17 mouse cellular contexts compared by ENCODE assay signal in genomic region chr15:85479919-85480318, GRCm38 (mm10). TPM values are rescaled to one million over a fixed set of nuclear protein-coding genes. Genes with fewer than 3 reads are reported as not detected.
DNase-seq lines count a peak whose midpoint lies in the region; ATAC-seq and TF ChIP-seq lines count a peak whose summit lies in the region.
"Had no signal": no experiment of that assay in that cellular context is flagged by ENCODE, and none has a peak within 500 bp of the region (broad histone marks: within the 10 kb centered on the region; RNA-seq: fewer than 3 reads in every experiment).

No protein-coding gene starts in this region.

- 68% methylated on average over 5 of the region's 5 CpGs for WGBS in hindbrain, embryonic 13.5 days
- 51% methylated on average over 5 of the region's 5 CpGs for WGBS in hindbrain, embryonic 12.5 days
- 30% methylated on average over 5 of the region's 5 CpGs for WGBS in lung, postnatal 0 days
- WGBS in lung, adult 2 months = 35% methylated on average over 5 of the region's 5 CpGs
- 38% methylated on average over 5 of the region's 5 CpGs for WGBS in embryonic facial prominence, embryonic 15.5 days
- 39% methylated on average over 5 of the region's 5 CpGs for WGBS in stomach, embryonic 15.5 days

- ATAC-seq in hindbrain, embryonic 13.5 days (ENCODE audit: low FRiP score) = no peak
- ATAC-seq in hindbrain, embryonic 12.5 days (ENCODE audit: low FRiP score) = no peak
- peak; percentile 80 for ATAC-seq in lung, postnatal 0 days
- no peak for ATAC-seq in embryonic facial prominence, embryonic 15.5 days (ENCODE audit: insufficient number of reproducible peaks, low FRiP score, low TSS enrichment, low read depth)
- peak; percentile 68; the same call in 1 of the 2 replicates for ATAC-seq in stomach, embryonic 15.5 days (ENCODE audit: insufficient read depth, low FRiP score, low read depth)

- TF ChIP-seq CTCF in lung, postnatal 0 days (IDR thresholded peaks at IDR 0.05) = no peak
- no peak for TF ChIP-seq CTCF in lung, adult 2 months (IDR thresholded peaks at IDR 0.05; ENCODE audit: insufficient read depth, low read length)

- DNase-seq in lung, postnatal 0 days (ENCODE audit: low spot score) = peak; percentile 43
- DNase-seq in lung, adult 2 months = no peak
- DNase-seq in embryo, embryonic 10.5 days (ENCODE audit: low spot score) = no peak
- DNase-seq: heart, adult 2 months; right cerebral cortex, postnatal 14 days had no signal

- no peak overlapping the region for H3K4me2 ChIP-seq in hindbrain, embryonic 13.5 days
- H3K4me2 ChIP-seq in hindbrain, embryonic 12.5 days (replicated peaks) = no peak overlapping the region
- no peak overlapping the region for H3K4me2 ChIP-seq in lung, postnatal 0 days (replicated peaks; ENCODE audit: low read depth, low read length)
- no peak overlapping the region for H3K4me2 ChIP-seq in embryonic facial prominence, embryonic 15.5 days (replicated peaks)
- no peak overlapping the region for H3K4me2 ChIP-seq in stomach, embryonic 15.5 days
- H3K4me2 ChIP-seq: neural tube, embryonic 12.5 days had no signal

- H3K4me1 ChIP-seq in hindbrain, embryonic 13.5 days (replicated peaks) = peaks cover 20% of the 10 kb centered on the region
- peaks cover 21% of the 10 kb centered on the region for H3K4me1 ChIP-seq in hindbrain, embryonic 12.5 days
- no peaks in the 10 kb centered on the region for H3K4me1 ChIP-seq in lung, postnatal 0 days (ENCODE audit: insufficient read depth, low read depth, low read length)
- peaks cover 6% of the 10 kb centered on the region for H3K4me1 ChIP-seq in lung, adult 2 months (ENCODE audit: control insufficient read depth, insufficient read depth, low read length)
- H3K4me1 ChIP-seq in embryonic facial prominence, embryonic 15.5 days = peaks cover 20% of the 10 kb centered on the region
- H3K4me1 ChIP-seq in stomach, embryonic 15.5 days = 0 out of 2 replicates have a peak, but pooled peaks cover 9% of the 10 kb centered on the region

- no peaks in the 10 kb centered on the region for H3K9me3 ChIP-seq in hindbrain, embryonic 13.5 days
- H3K9me3 ChIP-seq in hindbrain, embryonic 12.5 days (replicated peaks) = no peaks in the 10 kb centered on the region; the same call in 1 of the 2 replicates
- no peaks in the 10 kb centered on the region for H3K9me3 ChIP-seq in lung, postnatal 0 days (ENCODE audit: low read length)
- no peaks in the 10 kb centered on the region for H3K9me3 ChIP-seq in embryonic facial prominence, embryonic 15.5 days (replicated peaks)
- H3K9me3 ChIP-seq in stomach, embryonic 15.5 days = no peaks in the 10 kb centered on the region
- H3K9me3 ChIP-seq: neural tube, embryonic 12.5 days had no signal

- no peak overlapping the region for H3K27ac ChIP-seq in hindbrain, embryonic 13.5 days
- H3K27ac ChIP-seq in hindbrain, embryonic 12.5 days = no peak overlapping the region
- peak overlapping the region; percentile 51 for H3K27ac ChIP-seq in lung, postnatal 0 days (ENCODE audit: low read length)
- peak overlapping the region; percentile 69 for H3K27ac ChIP-seq in embryonic facial prominence, embryonic 15.5 days (replicated peaks)
- no peak overlapping the region for H3K27ac ChIP-seq in stomach, embryonic 15.5 days
- H3K27ac ChIP-seq: heart, adult 2 months; neural tube, embryonic 12.5 days had no signal

- 0 out of 2 replicates have a peak, but pooled peaks cover 5% of the 10 kb centered on the region for H3K36me3 ChIP-seq in hindbrain, embryonic 13.5 days
- H3K36me3 ChIP-seq in hindbrain, embryonic 12.5 days = no peaks in the 10 kb centered on the region
- no peaks in the 10 kb centered on the region for H3K36me3 ChIP-seq in lung, postnatal 0 days (ENCODE audit: insufficient read depth, low read length)
- no peaks in the 10 kb centered on the region for H3K36me3 ChIP-seq in embryonic facial prominence, embryonic 15.5 days
- H3K36me3 ChIP-seq in stomach, embryonic 15.5 days = no peaks in the 10 kb centered on the region

- no peak for TF ChIP-seq POLR2A in lung, adult 2 months (IDR thresholded peaks at IDR 0.05; ENCODE audit: borderline replicate concordance, extremely low read depth, low read depth, low read length)

- H3K4me3 ChIP-seq in hindbrain, embryonic 13.5 days = no peak overlapping the region
- no peak overlapping the region for H3K4me3 ChIP-seq in hindbrain, embryonic 12.5 days
- H3K4me3 ChIP-seq in lung, postnatal 0 days (ENCODE audit: low read depth, low read length) = no peak overlapping the region
- no peak overlapping the region for H3K4me3 ChIP-seq in lung, adult 2 months (replicated peaks; ENCODE audit: extremely low read depth, low read depth, low read length)
- no peak overlapping the region for H3K4me3 ChIP-seq in embryonic facial prominence, embryonic 15.5 days (replicated peaks)
- H3K4me3 ChIP-seq in stomach, embryonic 15.5 days (replicated peaks) = no peak overlapping the region
- H3K4me3 ChIP-seq: erythroblast, embryonic 14.5 days; heart, adult 2 months; neural tube, embryonic 12.5 days had no signal

- TF ChIP-seq EP300 in lung, postnatal 0 days (IDR thresholded peaks at IDR 0.05) = no peak

- H3K27me3 ChIP-seq in hindbrain, embryonic 13.5 days = no peaks in the 10 kb centered on the region
- peaks cover 7% of the 10 kb centered on the region for H3K27me3 ChIP-seq in hindbrain, embryonic 12.5 days
- H3K27me3 ChIP-seq in lung, postnatal 0 days (replicated peaks; ENCODE audit: insufficient read depth, low read length) = no peaks in the 10 kb centered on the region
- no peaks in the 10 kb centered on the region for H3K27me3 ChIP-seq in embryonic facial prominence, embryonic 15.5 days
- H3K27me3 ChIP-seq in stomach, embryonic 15.5 days (replicated peaks) = no peaks in the 10 kb centered on the region
- H3K27me3 ChIP-seq: neural tube, embryonic 12.5 days had no signal

- 0 out of 2 replicates have a peak overlapping the region, but pooled peaks have one; percentile 19 for H3K9ac ChIP-seq in hindbrain, embryonic 13.5 days
- no peak overlapping the region for H3K9ac ChIP-seq in hindbrain, embryonic 12.5 days
- H3K9ac ChIP-seq in lung, postnatal 0 days (replicated peaks; ENCODE audit: low read depth) = no peak overlapping the region
- no peak overlapping the region for H3K9ac ChIP-seq in embryonic facial prominence, embryonic 15.5 days
- no peak overlapping the region for H3K9ac ChIP-seq in stomach, embryonic 15.5 days
- H3K9ac ChIP-seq: neural tube, embryonic 12.5 days had no signal

RNA-seq across cellular contexts. Expression of gene 7530416G11Rik, which starts 23.1 kb away (rescaled TPM):
- not detected in 2 replicates for polyA plus RNA-seq in hindbrain, embryonic 13.5 days (2015; fragmentation: Nextera tagmentation; extraction: Ambion mirVana)
- not detected in 2 replicates for polyA plus RNA-seq in hindbrain, embryonic 12.5 days (2016; fragmentation: Nextera tagmentation; extraction: Ambion mirVana)
- not detected in 2 replicates for polyA plus RNA-seq in lung, postnatal 0 days (2015; fragmentation: Nextera tagmentation; extraction: Ambion mirVana)
- polyA plus RNA-seq in lung, adult 2 months (2012; rRNA removed) = not detected in 2 replicates
- polyA plus RNA-seq in embryonic facial prominence, embryonic 15.5 days (2015; fragmentation: Nextera tagmentation; extraction: Ambion mirVana) = not detected in 2 replicates
- polyA plus RNA-seq in stomach, embryonic 15.5 days (2015; fragmentation: Nextera tagmentation; extraction: Ambion mirVana) = not detected in 2 replicates
- polyA plus RNA-seq: erythroblast, embryonic 14.5 days; frontal cortex, adult 2 months; heart, adult 2 months; heart, embryonic 16.5 days; kidney, adult 2 months; large intestine, adult 2 months; liver, adult 2 months; neural tube, embryonic 12.5 days; spleen, adult 2 months had no signal

Comparison
In these comparisons a context has a peak if more than half of its experiments do, and no peak if none do; other contexts are left out.
1. ATAC-seq: peak in lung, postnatal 0 days (single experiment) and stomach, embryonic 15.5 days (single experiment); none in hindbrain, embryonic 13.5 days (single experiment), hindbrain, embryonic 12.5 days (single experiment) and embryonic facial prominence, embryonic 15.5 days (single experiment).
2. H3K27ac ChIP-seq: peak in lung, postnatal 0 days (single experiment) and embryonic facial prominence, embryonic 15.5 days (single experiment); none in hindbrain, embryonic 13.5 days (single experiment), hindbrain, embryonic 12.5 days (single experiment) and stomach, embryonic 15.5 days (single experiment).